Mouse (Mus musculus) right cerebral cortex, adult 18-20 months (tissue): ENCODE data around the gene Sv2b.

ENCODE experiments used
- DNase-seq: peaks from one replicate; pipeline ENCODE4 v3.0.0; 2022; ENCODE audit warnings: mixed read lengths

Sv2b gene

GRCm38 (mm10) chr7:75080163-75080562, 228.9 kb downstream of the Sv2b start:
- DNase-seq = no peak

- DNase-seq = peak; percentile 61
These were observed 231.4 kb downstream of the Sv2b start for GRCm38 (mm10) chr7:75077560-75078208.
